Mouse (Mus musculus) hindbrain, embryonic 10.5 days (tissue): ENCODE results near the gene Trpm1. TPM values are rescaled to one million over a fixed set of nuclear protein-coding genes. Genes with fewer than 3 reads are reported as not detected.

Experiments used
- DNase-seq: peaks from one replicate; pipeline ENCODE4 v3.0.0-alpha.2; 2017; ENCODE audit warnings: low spot score
- H3K27ac ChIP-seq: fragments of 300-500 bp; sonication (generic); 2 replicates; pipeline ENCODE4 v1.5.1; 2016; ENCODE audit warnings: mild to moderate bottlenecking, moderate library complexity
- H3K27me3 ChIP-seq: fragments of 300-500 bp; sonication (generic); 2 replicates; pipeline ENCODE4 v1.6.1; 2016; ENCODE audit warnings: mild to moderate bottlenecking; ENCODE audit not compliant: poor library complexity, insufficient read depth, severe bottlenecking
- H3K36me3 ChIP-seq: fragments of 300-500 bp; sonication (generic); 2 replicates; pipeline ENCODE4 v1.6.1; 2016; ENCODE audit warnings: mild to moderate bottlenecking, moderate library complexity
- H3K4me1 ChIP-seq: fragments of 300-500 bp; sonication (generic); replicated peaks from 2 replicates; pipeline ENCODE4 v1.6.1; 2016; ENCODE audit warnings: mild to moderate bottlenecking
- H3K4me3 ChIP-seq: fragments of 300-500 bp; sonication (generic); 2 replicates; pipeline ENCODE4 v1.5.1; 2016; ENCODE audit warnings: mild to moderate bottlenecking, moderate library complexity
- H3K9me3 ChIP-seq: fragments of 300-500 bp; sonication (generic); 2 replicates; pipeline ENCODE4 v1.6.1; 2016; ENCODE audit warnings: mild to moderate bottlenecking, moderate library complexity
- WGBS: fragments of 180-500 bp; shearing (Covaris S2); methylation state at CpG from one replicate; pipeline ENCODE4 v1.1.7; 2016; 5-methylcytosine and 5-hydroxymethylcytosine counted together
- polyA plus RNA-seq: library from polyadenylated mRNA; unstranded; fragments of >200 nt; fragmentation: Nextera tagmentation; extraction: Ambion mirVana; gene quantifications from 2 replicates; pipeline ENCODE4 v1.2.1, GENCODE M21; 2016

The Trpm1 gene
- polyA plus RNA-seq, 1 experiment from 2014 or later = 2.0 TPM

GRCm38 (mm10) chr7:64156918-64157690, 3.5 kb downstream of the Trpm1 start:
- Histone ChIP-seq H3K27me3 (0 out of 2 replicates have a peak, but pooled peaks cover 6% of the 10 kb centered on the region), H3K27ac (no peak overlapping the region)
- WGBS = 68% methylated on average over 7 of the region's 7 CpGs

DNA sequence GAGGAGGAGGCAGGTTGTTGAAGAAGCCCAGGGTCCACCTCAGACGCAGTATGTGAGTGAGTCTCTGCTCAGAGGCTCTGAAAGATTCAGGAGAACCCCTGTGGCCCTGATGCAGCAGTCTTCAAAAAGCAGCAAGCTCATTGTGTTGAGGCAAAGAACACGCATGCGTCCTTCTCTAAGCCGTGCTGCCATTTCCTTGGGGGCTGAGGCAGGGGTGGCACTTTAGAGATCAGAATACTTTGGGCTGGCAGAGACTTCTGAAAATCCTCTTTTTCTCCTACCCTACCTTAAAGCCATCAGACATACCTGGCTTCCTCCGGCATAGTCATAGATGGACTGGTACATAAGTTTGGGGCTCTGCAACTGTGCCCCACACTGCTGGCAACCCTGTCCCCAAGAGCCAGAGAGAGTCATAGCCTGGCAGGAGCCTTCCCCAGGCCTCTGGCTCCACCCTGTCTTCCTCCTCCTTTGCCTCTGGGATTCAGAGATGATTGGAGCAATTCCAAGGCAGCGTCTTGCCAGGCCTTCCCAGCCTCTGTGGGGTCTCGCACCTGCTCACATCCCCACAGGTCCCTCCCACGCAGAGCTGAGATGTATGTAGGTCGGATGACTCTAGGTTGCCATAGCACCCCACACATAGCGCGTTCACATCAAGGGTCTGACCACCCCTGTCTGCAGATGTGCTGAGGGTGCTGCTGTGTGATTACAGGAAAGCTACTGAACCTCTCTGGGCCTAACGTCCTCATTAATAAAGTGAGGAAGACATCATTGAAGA, 4.8 kb downstream of the Trpm1 start:
- 79% methylated on average over 12 of the region's 12 CpGs for WGBS

More at GRCm38 (mm10) chr7:64156918-64157690, 3.5 kb downstream of the Trpm1 start:
- Histone ChIP-seq H3K36me3 (no peaks in the 10 kb centered on the region), H3K9me3 (no peaks in the 10 kb centered on the region), H3K4me1 (peaks cover 44% of the 10 kb centered on the region), H3K4me3 (no peak overlapping the region)
- DNase-seq = no peak

GRCm38 (mm10) chr7:64159056-64159542, 5.5 kb downstream of the Trpm1 start:
- 0 out of 2 replicates have a peak, but pooled peaks cover 6% of the 10 kb centered on the region for H3K27me3 ChIP-seq
- no peaks in the 10 kb centered on the region for H3K9me3 ChIP-seq
- 46% methylated on average over 5 of the region's 5 CpGs for WGBS
- no peak overlapping the region for H3K4me3 ChIP-seq
- DNase-seq = no peak
- H3K4me1 ChIP-seq = peaks cover 58% of the 10 kb centered on the region
- peak overlapping the region; percentile 64 for H3K27ac ChIP-seq
- no peaks in the 10 kb centered on the region for H3K36me3 ChIP-seq

More for the DNA sequence above, 4.8 kb downstream of the Trpm1 start:
- no peak for DNase-seq
- H3K9me3 ChIP-seq = no peaks in the 10 kb centered on the region
- H3K27me3 ChIP-seq = 0 out of 2 replicates have a peak, but pooled peaks cover 6% of the 10 kb centered on the region
- peak overlapping the region; percentile 20 for H3K27ac ChIP-seq
- peaks cover 58% of the 10 kb centered on the region for H3K4me1 ChIP-seq
- no peak overlapping the region for H3K4me3 ChIP-seq
- H3K36me3 ChIP-seq = no peaks in the 10 kb centered on the region

- Histone ChIP-seq H3K9me3 (no peaks in the 10 kb centered on the region), H3K4me3 (no peak overlapping the region), H3K27me3 (0 out of 2 replicates have a peak, but pooled peaks cover 6% of the 10 kb centered on the region), H3K36me3 (no peaks in the 10 kb centered on the region), H3K27ac (peak overlapping the region; percentile 64), H3K4me1 (peaks cover 58% of the 10 kb centered on the region)
- WGBS = 49% methylated on average over 7 of the region's 7 CpGs
- DNase-seq = no peak
Observed at GRCm38 (mm10) chr7:64159612-64160591, 6.3 kb downstream of the Trpm1 start.

DNA sequence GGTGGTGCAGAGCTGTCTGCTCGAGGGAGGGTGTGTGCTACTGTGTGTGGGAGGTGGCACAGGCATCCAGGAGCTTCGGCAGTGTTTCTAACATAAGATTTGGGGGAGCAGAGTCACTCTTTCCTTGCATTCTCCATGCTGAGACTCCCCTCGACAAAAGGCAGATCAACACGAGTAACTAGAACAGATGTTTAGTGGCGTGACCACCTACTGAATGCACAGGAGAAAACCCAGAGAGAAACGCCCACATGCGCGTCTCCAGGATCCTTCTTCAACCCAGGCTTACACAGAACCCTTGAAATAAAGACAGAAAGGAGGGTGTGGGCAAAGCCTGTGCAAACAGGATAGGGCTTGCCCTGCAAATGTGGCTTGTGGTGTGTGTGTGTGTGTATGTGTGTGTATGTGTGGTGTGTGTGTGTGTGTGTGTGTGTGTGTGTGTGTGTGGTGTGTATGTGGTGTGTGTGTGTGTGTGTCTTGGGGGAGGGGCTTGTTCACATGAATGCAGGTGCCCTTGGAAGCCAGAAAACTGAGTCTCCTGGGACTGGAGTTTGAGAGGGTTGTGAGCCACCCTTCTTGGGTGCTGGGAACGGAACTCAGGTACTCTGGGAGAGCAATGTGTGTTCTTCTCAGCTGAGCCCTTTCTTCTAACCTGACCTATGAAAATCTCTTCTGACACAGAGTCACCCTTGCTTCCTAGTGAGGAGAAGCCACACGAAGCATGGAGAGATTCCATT, 7.3 kb downstream of the Trpm1 start:
- DNase-seq = no peak
- Histone ChIP-seq H3K9me3 (no peaks in the 10 kb centered on the region), H3K4me3 (no peak overlapping the region), H3K4me1 (peaks cover 49% of the 10 kb centered on the region), H3K27me3 (0 out of 2 replicates have a peak, but pooled peaks cover 6% of the 10 kb centered on the region), H3K27ac (0 out of 2 replicates have a peak overlapping the region, but pooled peaks have one; percentile 59), H3K36me3 (no peaks in the 10 kb centered on the region)
- 65% methylated on average over 10 of the region's 10 CpGs for WGBS

DNA sequence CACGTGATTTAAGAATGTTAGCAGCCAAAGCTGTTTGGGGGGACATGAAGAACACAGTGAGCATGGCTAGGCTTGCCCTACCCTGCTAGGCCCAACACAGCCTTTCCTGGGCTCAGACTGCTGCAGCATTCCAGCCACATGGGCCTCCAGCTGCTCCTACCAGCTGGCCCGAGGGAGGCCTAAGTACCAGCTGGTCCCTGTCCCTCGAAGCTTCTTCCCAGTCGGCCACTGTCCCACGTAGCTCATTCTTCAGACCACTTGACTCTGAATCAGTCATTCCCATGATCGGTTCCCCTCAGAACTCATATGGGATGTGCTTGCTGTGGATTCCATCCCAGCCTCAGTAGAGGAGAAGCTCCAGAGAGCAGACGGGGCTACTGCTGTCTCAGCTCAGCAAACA, 8.4 kb downstream of the Trpm1 start:
- H3K4me3 ChIP-seq = no peak overlapping the region
- H3K9me3 ChIP-seq = no peaks in the 10 kb centered on the region
- 0 out of 2 replicates have a peak, but pooled peaks cover 6% of the 10 kb centered on the region for H3K27me3 ChIP-seq
- H3K4me1 ChIP-seq = peaks cover 45% of the 10 kb centered on the region
- DNase-seq = peak; percentile 21
- no peaks in the 10 kb centered on the region for H3K36me3 ChIP-seq
- 0 out of 2 replicates have a peak overlapping the region, but pooled peaks have one; percentile 20 for H3K27ac ChIP-seq
- 69% methylated on average over 7 of the region's 7 CpGs for WGBS

- H3K27ac ChIP-seq = peak overlapping the region; percentile 59; the same call in 1 of the 2 replicates
- H3K36me3 ChIP-seq = no peaks in the 10 kb centered on the region
- no peak overlapping the region for H3K4me3 ChIP-seq
- no peak for DNase-seq
- 0 out of 2 replicates have a peak, but pooled peaks cover 1% of the 10 kb centered on the region for H3K27me3 ChIP-seq
- 89% methylated on average over 3 of the region's 3 CpGs for WGBS
- H3K9me3 ChIP-seq = no peaks in the 10 kb centered on the region
- H3K4me1 ChIP-seq = peaks cover 45% of the 10 kb centered on the region
Observed at GRCm38 (mm10) chr7:64163086-64163485, 9.5 kb downstream of the Trpm1 start.

- WGBS = 79% methylated on average over 1 of the region's 1 CpGs
- Histone ChIP-seq H3K27me3 (no peaks in the 10 kb centered on the region), H3K36me3 (no peaks in the 10 kb centered on the region), H3K9me3 (no peaks in the 10 kb centered on the region), H3K4me1 (peaks cover 40% of the 10 kb centered on the region), H3K4me3 (no peak overlapping the region), H3K27ac (no peak overlapping the region)
- no peak for DNase-seq
Observed at GRCm38 (mm10) chr7:64163890-64164289, 10.3 kb downstream of the Trpm1 start.

- H3K36me3 ChIP-seq = no peaks in the 10 kb centered on the region
- H3K4me3 ChIP-seq = no peak overlapping the region
- no peaks in the 10 kb centered on the region for H3K9me3 ChIP-seq
- no peaks in the 10 kb centered on the region for H3K27me3 ChIP-seq
- no peak for DNase-seq
- peaks cover 29% of the 10 kb centered on the region for H3K4me1 ChIP-seq
- no peak overlapping the region for H3K27ac ChIP-seq
- WGBS = 57% methylated on average over 3 of the region's 3 CpGs
Observed at GRCm38 (mm10) chr7:64164997-64165396, 11.4 kb downstream of the Trpm1 start.

GRCm38 (mm10) chr7:64166025-64166424, 12.4 kb downstream of the Trpm1 start:
- Histone ChIP-seq H3K4me1 (peaks cover 21% of the 10 kb centered on the region), H3K27me3 (no peaks in the 10 kb centered on the region), H3K27ac (no peak overlapping the region), H3K36me3 (no peaks in the 10 kb centered on the region), H3K4me3 (no peak overlapping the region), H3K9me3 (no peaks in the 10 kb centered on the region)
- DNase-seq = no peak
- WGBS = 60% methylated on average over 3 of the region's 3 CpGs

DNA sequence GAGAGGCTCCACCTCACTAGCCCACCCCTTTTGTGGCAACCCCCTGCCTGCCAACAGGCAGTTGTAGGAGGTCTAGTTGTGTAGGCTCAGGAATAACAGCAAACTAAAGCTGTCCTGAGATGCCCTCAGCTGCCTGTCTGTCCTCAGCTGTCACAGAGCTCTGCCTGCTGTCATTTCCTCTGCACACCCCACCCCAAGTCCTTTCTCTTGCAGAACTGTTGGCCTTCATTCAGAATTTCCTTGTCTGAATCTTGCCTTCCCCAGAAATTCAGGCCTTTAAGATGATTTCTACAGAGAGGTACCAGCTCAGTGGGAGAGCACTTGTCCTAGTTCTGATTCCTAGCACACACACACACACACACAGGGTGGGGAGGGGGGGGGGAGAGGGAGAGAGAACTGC, 13.1 kb downstream of the Trpm1 start:
- Histone ChIP-seq H3K4me1 (peaks cover 17% of the 10 kb centered on the region), H3K27ac (no peak overlapping the region), H3K27me3 (no peaks in the 10 kb centered on the region), H3K9me3 (no peaks in the 10 kb centered on the region), H3K36me3 (no peaks in the 10 kb centered on the region), H3K4me3 (no peak overlapping the region)
- no peak for DNase-seq
